Mouse (Mus musculus) liver, postnatal 0 days (tissue): ENCODE results near the gene Gsk3b.

ENCODE experiments used
- CTCF ChIP-seq: sonication (generic); IDR thresholded peaks from 2 replicates; pipeline ENCODE4 v1.5.1; 2016; ENCODE audit warnings: antibody characterized with exemption, low read depth
- EP300 ChIP-seq: IDR thresholded peaks from 2 replicates; pipeline ENCODE4 v1.6.1; 2016; ENCODE audit warnings: antibody characterized with exemption, low read depth, mild to moderate bottlenecking

GRCm38 (mm10) chr16:38137296-38137695, 48.5 kb downstream of the Gsk3b start:
- TF ChIP-seq EP300: no peak
- peak; percentile 62 for TF ChIP-seq CTCF
